In the genomic region with DNA sequence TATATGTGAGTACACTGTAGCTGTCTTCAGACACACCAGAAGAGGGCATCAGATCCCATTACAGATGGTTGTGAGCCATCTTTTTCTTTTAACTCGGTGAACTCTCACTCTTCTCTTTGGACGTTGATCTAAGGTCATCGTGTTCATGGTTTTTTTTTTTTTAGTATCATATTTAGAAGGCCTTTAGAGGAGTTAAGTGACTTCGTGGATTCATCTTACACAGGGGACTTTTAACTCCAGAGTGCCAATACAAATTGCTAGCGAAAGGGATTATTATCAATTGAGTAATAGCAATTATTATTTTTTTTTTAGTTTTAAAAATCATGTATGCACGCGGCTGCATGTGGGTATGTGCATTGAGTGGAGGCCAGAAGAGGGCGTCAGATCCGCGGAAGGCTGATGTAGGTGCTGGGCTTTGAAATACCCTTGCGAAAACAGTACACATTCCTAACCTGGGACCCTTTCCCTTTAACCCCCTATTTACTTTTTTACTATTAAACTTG, we compare ENCODE assay signal across 8 mouse cellular contexts. TPM values are rescaled to one million over a fixed set of nuclear protein-coding genes. Genes with fewer than 3 reads are reported as not detected.
DNase-seq lines count a peak whose midpoint lies in the region; ATAC-seq and TF ChIP-seq lines count a peak whose summit lies in the region.

No protein-coding gene starts in this region.

- intact Hi-C loops in left cerebral cortex, postnatal 14 days (cut with DNase I), result loop anchor here (5.0 kb wide), 5 partner anchors 231 to 551 kb away; partner anchors contain the start of genes March4, Rpl37a and Smarcal1

- TF ChIP-seq CTCF in stomach, postnatal 0 days (IDR thresholded peaks at IDR 0.05; ENCODE audit: low read depth), result peak; percentile 59

- peak overlapping the region; percentile 81 for H3K4me2 ChIP-seq in heart, embryonic 14.5 days (ENCODE audit: low read length)
- peak overlapping the region; percentile 46 for H3K4me2 ChIP-seq in stomach, postnatal 0 days (replicated peaks; ENCODE audit: low read depth)

- DNase-seq in adrenal gland, postnatal 10 days, result peak; percentile 48
- DNase-seq in adrenal gland, adult 2 months, result no peak
- peak; percentile 21 for DNase-seq in urinary bladder, postnatal 25 days (ENCODE audit: low spot score)
- DNase-seq in urinary bladder, adult 2 months (ENCODE audit: low spot score), result no peak
- DNase-seq in left cerebral cortex, postnatal 14 days (ENCODE audit: low spot score in 2 of 2), result peak; percentile 49 to 60
- DNase-seq in stomach, postnatal 0 days (ENCODE audit: low spot score), result peak; percentile 46

- WGBS in heart, embryonic 14.5 days, result 4% methylated on average over 11 of the region's 11 CpGs
- WGBS in stomach, postnatal 0 days, result 4% methylated on average over 11 of the region's 11 CpGs

- peak; percentile 63; the same call in 1 of the 2 replicates for ATAC-seq in heart, embryonic 14.5 days (ENCODE audit: insufficient number of reproducible peaks, insufficient read depth, low FRiP score, low read depth)
- ATAC-seq in stomach, postnatal 0 days (ENCODE audit: low FRiP score, low TSS enrichment), result peak; percentile 74

- H3K9ac ChIP-seq in heart, embryonic 14.5 days (ENCODE audit: low read length), result peak overlapping the region; percentile 73
- no peak overlapping the region for H3K9ac ChIP-seq in stomach, postnatal 0 days (ENCODE audit: low read length)

- peak overlapping the region; percentile 52 to 91 for H3K4me3 ChIP-seq in heart, embryonic 14.5 days (ENCODE audit: control insufficient read depth in 1 of 2, insufficient read depth in 1 of 2, low read depth in 1 of 2, low read length in 2 of 2)
- H3K4me3 ChIP-seq in megakaryocyte, embryonic 14.5 days (replicated peaks), result peak overlapping the region; percentile 94
- H3K4me3 ChIP-seq in stomach, postnatal 0 days (ENCODE audit: low read depth, low read length), result peak overlapping the region; percentile 50

- no peaks in the 10 kb centered on the region for H3K27me3 ChIP-seq in heart, embryonic 14.5 days (ENCODE audit: control insufficient read depth, insufficient read depth, low read length)
- no peaks in the 10 kb centered on the region for H3K27me3 ChIP-seq in megakaryocyte, embryonic 14.5 days (replicated peaks)
- H3K27me3 ChIP-seq in stomach, postnatal 0 days (ENCODE audit: control insufficient read depth, insufficient read depth, low read length), result no peaks in the 10 kb centered on the region

- peaks cover 5% of the 10 kb centered on the region; the same call in 1 of the 2 replicates for H3K36me3 ChIP-seq in heart, embryonic 14.5 days (ENCODE audit: control insufficient read depth, insufficient read depth, low read length)
- H3K36me3 ChIP-seq in megakaryocyte, embryonic 14.5 days (replicated peaks; ENCODE audit: low read length), result peaks cover under 1% of the 10 kb centered on the region
- 0 out of 2 replicates have a peak, but pooled peaks cover 2% of the 10 kb centered on the region for H3K36me3 ChIP-seq in stomach, postnatal 0 days (ENCODE audit: control insufficient read depth, insufficient read depth, low read length)

- H3K27ac ChIP-seq in heart, embryonic 14.5 days (replicated peaks in 1 of 2; ENCODE audit: control insufficient read depth in 1 of 2, insufficient read depth in 1 of 2, low read depth in 2 of 2, low read length in 2 of 2), result peak overlapping the region; percentile 83 to 93
- peak overlapping the region; percentile 35; the same call in 1 of the 2 replicates for H3K27ac ChIP-seq in stomach, postnatal 0 days (replicated peaks)

- no peaks in the 10 kb centered on the region for H3K9me3 ChIP-seq in heart, embryonic 14.5 days (ENCODE audit: control insufficient read depth, low read length)
- peaks cover 3% of the 10 kb centered on the region; the same call in 1 of the 2 replicates for H3K9me3 ChIP-seq in megakaryocyte, embryonic 14.5 days
- H3K9me3 ChIP-seq in stomach, postnatal 0 days (ENCODE audit: control insufficient read depth, low read length), result no peaks in the 10 kb centered on the region

- no peak for TF ChIP-seq EP300 in stomach, postnatal 0 days (optimal IDR thresholded peaks at IDR 0.05)

- no peaks in the 10 kb centered on the region; a peak in 1 of 4 replicates for H3K4me1 ChIP-seq in heart, embryonic 14.5 days (ENCODE audit: control insufficient read depth in 2 of 2, insufficient read depth in 2 of 2, low read length in 2 of 2)
- peaks cover 20% of the 10 kb centered on the region for H3K4me1 ChIP-seq in megakaryocyte, embryonic 14.5 days
- H3K4me1 ChIP-seq in stomach, postnatal 0 days (replicated peaks; ENCODE audit: control insufficient read depth, insufficient read depth), result no peaks in the 10 kb centered on the region

RNA-seq across cellular contexts. Expression of gene Xrcc5, which starts 0.5 kb away (rescaled TPM):
- 10 to 100 TPM; 13.0 to 15.8 TPM for total RNA-seq in adrenal gland, postnatal 10 days (2021)
- total RNA-seq in adrenal gland, adult 2 months (2021), result 10 to 100 TPM in 1 of 2 experiments, 1 to 10 TPM in 1; 7.4 to 13.3 TPM
- polyA plus RNA-seq in adrenal gland, adult 2 months (2012; rRNA removed), result 0.33 and 0.63 TPM in 2 replicates
- polyA plus RNA-seq in urinary bladder, adult 2 months (2012; rRNA removed), result 17.8 and 18.4 TPM in 2 replicates
- 17.0 and 18.6 TPM in 2 replicates for polyA plus RNA-seq in heart, embryonic 14.5 days (2014; fragmentation: Nextera tagmentation; extraction: Ambion mirVana)
- total RNA-seq in left cerebral cortex, postnatal 14 days (2021), result 10 to 100 TPM; 11.2 to 12.5 TPM
- 0.62 TPM in 1 of 2 replicates, not detected in the other for polyA plus RNA-seq in megakaryocyte, embryonic 14.5 days (2012; ENCODE audit: insufficient read depth, low replicate concordance)
- polyA plus RNA-seq in stomach, postnatal 0 days (2015; fragmentation: Nextera tagmentation; extraction: Ambion mirVana), result 21.1 and 23.5 TPM in 2 replicates

RNA-seq across cellular contexts. Expression of gene Tmem169, which starts 22.6 kb away (rescaled TPM):
- 1 to 10 TPM; 2.8 to 4.1 TPM for total RNA-seq in adrenal gland, postnatal 10 days (2021)
- under 1 TPM; 0.66 to 0.75 TPM for total RNA-seq in adrenal gland, adult 2 months (2021)
- 0.16 and 0.19 TPM in 2 replicates for polyA plus RNA-seq in adrenal gland, adult 2 months (2012; rRNA removed)
- polyA plus RNA-seq in urinary bladder, adult 2 months (2012; rRNA removed), result 0.15 and 0.21 TPM in 2 replicates
- 0.28 and 0.32 TPM in 2 replicates for polyA plus RNA-seq in heart, embryonic 14.5 days (2014; fragmentation: Nextera tagmentation; extraction: Ambion mirVana)
- total RNA-seq in left cerebral cortex, postnatal 14 days (2021), result 10 to 100 TPM; 32.4 to 32.6 TPM
- polyA plus RNA-seq in megakaryocyte, embryonic 14.5 days (2012; ENCODE audit: insufficient read depth, low replicate concordance), result 0.03 TPM in 1 of 2 replicates, not detected in the other
- 0.69 and 0.87 TPM in 2 replicates for polyA plus RNA-seq in stomach, postnatal 0 days (2015; fragmentation: Nextera tagmentation; extraction: Ambion mirVana)

RNA-seq across cellular contexts. Expression of gene Pecr, which starts 22.6 kb away (rescaled TPM):
- total RNA-seq in adrenal gland, postnatal 10 days (2021), result 10 to 100 TPM; 43.4 to 47.0 TPM
- total RNA-seq in adrenal gland, adult 2 months (2021), result 10 to 100 TPM; 20.4 to 33.6 TPM
- 6.6 and 7.0 TPM in 2 replicates for polyA plus RNA-seq in adrenal gland, adult 2 months (2012; rRNA removed)
- polyA plus RNA-seq in urinary bladder, adult 2 months (2012; rRNA removed), result 15.3 and 16.5 TPM in 2 replicates
- 19.1 and 23.8 TPM in 2 replicates for polyA plus RNA-seq in heart, embryonic 14.5 days (2014; fragmentation: Nextera tagmentation; extraction: Ambion mirVana)
- total RNA-seq in left cerebral cortex, postnatal 14 days (2021), result 1 to 10 TPM; 4.8 TPM
- 3.8 TPM in 1 of 2 replicates, not detected in the other for polyA plus RNA-seq in megakaryocyte, embryonic 14.5 days (2012; ENCODE audit: insufficient read depth, low replicate concordance)
- polyA plus RNA-seq in stomach, postnatal 0 days (2015; fragmentation: Nextera tagmentation; extraction: Ambion mirVana), result 44.0 and 44.8 TPM in 2 replicates

Comparison
In these comparisons a context has a peak if more than half of its experiments do, and no peak if none do; other contexts are left out.
1. DNase-seq: peak in adrenal gland, postnatal 10 days (single experiment), urinary bladder, postnatal 25 days (single experiment), left cerebral cortex, postnatal 14 days (2 of 2) and stomach, postnatal 0 days (single experiment); none in adrenal gland, adult 2 months (single experiment) and urinary bladder, adult 2 months (single experiment).
2. RNA of gene Xrcc5, which starts 0.5 kb away (polyA plus RNA-seq): 21.1 to 23.5 TPM in stomach, postnatal 0 days, 17.0 to 18.6 TPM in heart, embryonic 14.5 days and 17.8 to 18.4 TPM in urinary bladder, adult 2 months; 0.33 to 0.63 TPM in adrenal gland, adult 2 months and 0.62 TPM in megakaryocyte, embryonic 14.5 days; every median in the first group is over 10 times any median in the second.
3. Peak in every context shown above with its lines, with median percentiles within 50 percentile points of each other: H3K4me3 ChIP-seq.